Mouse (Mus musculus) liver (tissue): Measurements from ENCODE around the gene Robo1.

Experiments used
- DNase-seq: peaks from one replicate; pipeline ENCODE4 v3.0.0-alpha.2; 2020; ENCODE audit warnings: mixed read lengths

The Robo1 gene

DNA sequence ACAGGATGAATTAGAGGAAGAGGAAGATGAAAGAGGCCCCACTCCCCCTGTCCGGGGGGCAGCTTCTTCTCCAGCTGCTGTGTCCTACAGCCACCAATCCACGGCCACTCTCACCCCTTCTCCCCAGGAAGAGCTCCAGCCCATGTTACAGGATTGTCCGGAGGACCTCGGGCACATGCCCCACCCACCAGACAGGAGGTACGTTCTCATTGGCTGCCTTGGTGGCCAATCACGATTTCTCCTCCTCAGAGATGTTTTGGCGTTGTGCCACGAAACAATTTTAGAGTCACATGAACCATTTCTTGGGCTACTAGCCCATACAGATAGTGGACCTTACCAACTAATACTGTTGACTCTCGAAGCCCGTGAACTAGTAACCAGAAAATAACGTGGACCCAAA is 704.8 kb downstream of the Robo1 start:
- DNase-seq, result no peak

DNA sequence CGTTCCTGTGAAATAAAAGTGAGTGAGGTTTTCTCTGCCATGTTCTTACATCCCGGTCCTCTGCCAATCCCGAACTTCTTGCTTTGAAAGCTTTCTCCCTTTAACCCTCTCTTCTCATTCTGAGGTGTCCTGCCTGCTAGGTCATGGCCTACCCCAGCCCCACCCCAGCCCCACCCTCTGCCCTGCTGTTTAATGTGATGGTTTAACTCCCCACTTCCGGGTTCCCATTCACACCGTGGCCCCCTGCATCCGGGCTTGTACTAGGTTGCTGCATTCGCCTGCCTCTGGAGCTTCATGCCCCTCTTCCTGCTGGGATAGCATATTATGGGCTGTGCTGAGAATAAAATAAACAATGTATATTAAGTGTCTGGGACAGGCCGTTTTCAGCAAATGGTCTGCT is 706.4 kb downstream of the Robo1 start:
- DNase-seq, result no peak

DNA sequence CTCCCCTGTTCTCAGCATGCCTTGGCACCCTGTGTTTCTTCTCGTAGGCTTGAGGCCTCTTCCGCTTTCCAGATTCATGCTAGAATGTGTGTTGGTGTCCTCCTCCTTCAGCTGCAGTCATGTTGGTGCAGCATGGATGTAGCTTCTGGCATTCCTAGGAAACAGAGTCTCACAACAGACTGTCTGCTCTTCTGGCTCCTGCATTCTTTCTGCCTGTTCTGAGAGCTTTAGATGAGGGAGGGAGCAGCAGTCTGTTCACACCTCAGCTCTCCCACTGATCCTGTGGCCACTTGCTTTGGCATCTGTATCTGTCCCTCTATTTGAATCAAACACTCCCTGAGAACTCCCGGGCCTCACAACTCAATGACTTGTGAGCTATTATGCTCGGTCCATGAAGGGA is 707.9 kb downstream of the Robo1 start:
- no peak for DNase-seq

DNA sequence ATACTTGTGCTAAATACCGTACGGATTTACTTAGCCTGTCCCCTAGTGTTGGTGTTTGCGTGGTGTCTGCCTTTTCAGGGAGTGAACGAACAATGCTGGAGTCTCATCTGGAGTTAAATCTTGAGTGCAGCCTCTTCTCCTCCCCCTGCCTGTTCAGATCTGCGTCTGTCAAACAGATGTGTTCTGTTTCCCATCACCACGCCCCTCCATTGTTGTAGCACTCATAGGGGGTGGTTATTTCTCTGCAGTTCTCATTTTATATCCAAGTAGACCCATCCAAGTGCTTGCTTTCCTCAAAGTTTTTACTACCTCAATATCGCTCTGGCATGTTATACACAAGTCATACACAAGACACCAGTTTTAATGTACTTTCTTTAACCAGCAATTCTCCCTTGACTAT is 708.7 kb downstream of the Robo1 start:
- DNase-seq, result no peak

DNA sequence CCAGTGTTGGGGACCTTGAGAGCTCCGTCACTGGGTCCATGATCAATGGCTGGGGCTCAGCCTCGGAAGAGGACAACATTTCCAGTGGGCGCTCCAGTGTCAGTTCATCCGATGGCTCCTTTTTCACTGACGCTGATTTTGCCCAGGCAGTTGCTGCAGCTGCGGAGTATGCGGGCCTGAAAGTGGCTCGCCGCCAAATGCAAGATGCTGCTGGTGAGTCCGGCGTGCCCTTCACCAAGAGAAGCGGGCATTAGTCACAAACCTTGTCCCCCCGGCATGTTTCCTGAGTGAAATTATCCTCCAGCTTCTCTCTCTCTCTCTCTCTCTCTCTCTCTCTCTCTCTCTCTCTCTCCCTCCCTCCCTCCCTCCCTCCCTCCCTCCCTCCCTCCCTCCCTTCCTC is 716.2 kb downstream of the Robo1 start:
- DNase-seq, result no peak

DNA sequence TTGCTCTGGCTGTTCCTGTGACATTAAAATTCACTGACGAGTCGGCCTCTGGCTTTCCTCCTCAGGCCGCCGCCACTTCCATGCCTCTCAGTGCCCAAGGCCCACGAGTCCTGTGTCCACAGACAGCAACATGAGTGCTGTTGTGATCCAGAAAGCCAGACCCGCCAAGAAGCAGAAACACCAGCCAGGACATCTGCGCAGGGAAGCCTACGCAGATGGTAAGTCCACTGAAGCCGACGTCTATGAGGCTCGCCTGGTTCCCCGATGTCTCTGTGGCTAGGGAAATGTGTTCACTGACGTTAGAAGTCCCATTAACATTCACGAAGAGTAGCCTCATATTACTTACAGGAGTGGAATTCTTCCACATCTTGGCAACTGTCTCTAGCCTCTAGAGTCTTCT is 719.6 kb downstream of the Robo1 start:
- DNase-seq, result no peak

DNA sequence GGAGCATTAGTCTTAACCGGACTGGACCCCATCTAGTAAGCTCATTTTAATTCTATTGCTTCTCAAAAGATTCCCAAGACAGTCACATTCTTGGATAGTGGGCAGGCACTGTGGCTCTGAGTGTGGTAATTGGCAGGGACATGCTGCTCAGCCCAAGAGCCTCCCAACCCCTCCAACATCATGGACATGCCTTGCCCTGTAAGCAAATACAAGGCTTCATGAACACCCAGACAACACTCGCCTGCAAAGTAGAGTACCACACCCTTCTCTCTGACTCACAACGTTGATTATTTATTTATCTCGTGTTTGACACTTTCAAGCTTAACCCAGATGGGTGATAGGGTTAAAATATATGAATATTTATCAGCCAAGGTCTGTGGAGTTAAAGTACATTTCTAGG is 722.9 kb downstream of the Robo1 start:
- DNase-seq, result no peak

DNA sequence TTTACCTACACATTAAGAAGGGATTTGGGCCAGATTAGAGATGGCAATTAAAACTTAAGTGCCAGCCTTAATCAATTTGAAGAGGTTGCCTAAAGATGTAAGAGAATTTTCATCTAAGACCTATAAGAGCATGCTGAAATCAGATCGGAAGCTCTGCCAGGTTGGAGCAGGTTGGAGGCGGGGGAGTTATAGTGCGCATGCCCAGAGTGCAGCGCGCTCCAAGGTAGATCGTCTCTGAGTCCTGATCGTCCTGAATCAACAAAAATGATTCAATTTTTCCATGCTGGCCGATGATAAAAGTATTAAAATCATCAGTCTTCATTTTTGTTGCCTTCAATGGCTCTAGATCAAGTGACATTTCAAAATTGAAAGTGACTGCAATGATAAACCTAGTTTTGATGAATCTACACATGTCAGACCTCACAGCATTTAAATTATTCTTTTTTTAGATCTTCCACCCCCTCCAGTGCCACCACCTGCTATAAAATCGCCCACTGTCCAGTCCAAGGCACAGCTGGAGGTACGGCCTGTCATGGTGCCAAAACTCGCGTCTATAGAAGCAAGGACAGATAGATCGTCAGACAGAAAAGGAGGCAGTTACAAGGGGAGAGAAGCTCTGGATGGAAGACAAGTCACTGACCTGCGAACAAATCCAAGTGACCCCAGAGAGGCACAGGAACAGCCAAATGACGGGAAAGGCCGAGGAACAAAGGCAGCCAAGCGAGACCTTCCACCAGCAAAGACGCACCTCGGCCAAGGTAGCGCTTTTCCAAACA is 727.3 kb downstream of the Robo1 start:
- no peak for DNase-seq

DNA sequence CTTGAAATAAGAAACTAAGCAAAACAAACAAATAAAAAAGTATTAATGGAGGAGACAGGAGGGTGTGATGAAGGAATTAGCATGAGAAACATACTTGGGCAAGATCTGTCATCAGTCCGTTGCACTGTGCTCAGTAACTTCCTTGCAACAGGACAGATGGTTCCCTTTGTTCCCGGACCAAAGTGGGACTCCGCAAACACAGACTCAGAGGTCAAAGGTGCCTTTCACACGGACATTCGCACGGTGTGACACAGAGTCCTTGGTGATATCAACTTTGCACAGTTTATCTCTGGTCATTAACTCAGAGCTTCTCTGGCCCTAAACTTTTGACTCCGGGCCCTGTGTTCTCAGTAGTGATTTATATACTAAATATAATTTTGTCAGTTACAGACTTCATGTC is 730.4 kb downstream of the Robo1 start:
- no peak for DNase-seq

DNA sequence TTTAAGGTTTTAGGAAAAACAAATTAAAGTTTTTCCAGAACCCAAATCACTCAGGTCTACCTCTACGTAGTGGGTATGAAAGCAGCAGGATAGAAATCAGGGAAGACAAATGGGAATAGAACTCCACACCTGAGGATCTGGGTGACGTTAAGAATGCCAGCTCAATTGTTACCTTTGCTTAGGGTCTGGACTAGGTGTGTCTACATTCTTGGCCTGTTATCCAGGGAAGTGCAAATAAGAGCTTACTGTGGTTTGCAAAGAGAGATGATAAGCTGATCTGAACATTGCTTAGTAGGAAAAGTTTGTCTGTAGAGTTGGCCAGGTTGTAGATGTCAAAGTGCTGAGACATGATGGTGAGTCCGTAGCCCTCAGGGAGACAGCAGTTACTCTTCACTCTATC is 754.4 kb downstream of the Robo1 start:
- DNase-seq, result no peak

DNA sequence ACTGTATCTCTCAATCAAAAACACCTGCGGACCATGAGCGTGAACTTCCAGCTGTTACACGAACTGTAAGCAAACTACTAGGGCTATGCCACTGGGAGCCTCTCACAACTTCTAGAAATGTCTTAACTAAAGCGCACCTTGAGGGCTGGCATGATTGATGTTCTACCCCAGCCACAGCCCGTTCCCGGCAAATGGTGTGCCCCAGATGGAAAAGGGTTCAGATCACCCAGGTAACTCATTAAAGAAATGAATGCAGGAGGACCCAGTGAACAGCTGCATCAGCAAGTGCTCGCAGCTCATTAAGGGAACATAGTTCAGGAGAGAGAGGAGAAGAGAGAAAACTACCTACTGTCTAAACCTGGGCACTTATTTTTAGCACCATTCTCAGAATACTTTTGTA is 759.7 kb downstream of the Robo1 start:
- DNase-seq, result no peak

DNA sequence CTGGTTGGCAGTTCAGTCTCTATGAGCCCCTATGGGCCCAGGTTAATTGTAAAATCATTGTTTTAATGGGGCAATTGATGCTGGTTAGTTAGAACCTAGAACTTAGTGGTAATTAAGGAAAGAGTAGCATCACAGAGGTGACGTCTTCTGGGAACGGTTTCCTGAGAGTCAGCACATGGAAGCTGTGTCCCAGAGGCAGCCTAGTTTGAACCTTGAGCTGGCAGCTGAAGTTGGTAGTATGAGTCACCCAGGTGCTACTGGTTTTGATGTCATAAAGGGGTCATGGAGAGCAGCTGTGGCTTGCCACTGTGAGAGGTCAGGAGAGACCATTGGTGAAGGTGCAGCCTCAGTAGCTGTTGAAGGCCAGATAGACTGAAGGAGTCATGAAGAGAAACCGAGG is 763.9 kb downstream of the Robo1 start:
- no peak for DNase-seq

DNA sequence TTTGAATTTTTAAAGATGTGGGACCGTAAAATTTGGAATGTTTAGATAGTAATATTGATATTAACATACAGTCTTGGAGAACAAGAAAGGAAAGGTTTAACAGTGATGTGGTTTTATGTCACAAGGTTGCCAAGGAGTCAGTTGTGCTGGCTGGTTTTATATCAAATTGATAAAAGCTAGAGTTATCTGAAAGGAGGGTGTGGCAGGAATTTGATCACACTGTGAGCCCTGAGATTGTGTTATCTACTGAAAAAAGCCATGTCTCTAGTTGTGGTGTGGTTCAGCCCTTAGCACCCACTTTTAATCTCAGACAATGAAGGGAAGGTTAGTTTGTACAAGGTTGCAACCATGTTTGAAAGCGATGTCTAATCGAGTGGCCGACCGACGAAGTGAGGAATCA is 764.8 kb downstream of the Robo1 start:
- no peak for DNase-seq

DNA sequence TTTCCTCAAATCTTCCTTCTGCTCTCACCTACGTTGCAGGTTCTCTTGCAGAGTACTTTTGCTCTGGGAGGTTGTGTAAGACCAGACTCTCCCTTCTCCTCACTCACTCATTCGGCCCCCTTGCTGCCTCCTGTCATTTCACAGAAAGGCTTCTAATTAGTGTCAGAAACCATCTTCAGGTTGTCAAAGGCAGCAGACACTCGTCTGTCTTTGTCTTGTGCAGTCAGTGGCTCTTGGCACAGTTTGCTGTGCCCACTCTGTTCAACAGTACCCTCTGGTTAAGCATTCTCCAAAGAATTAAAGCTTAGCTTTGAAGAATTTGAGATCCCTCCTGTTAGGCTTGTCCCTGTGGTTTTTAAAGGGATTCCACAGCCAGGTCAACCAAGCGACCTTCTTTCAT is 774.3 kb downstream of the Robo1 start:
- no peak for DNase-seq

DNA sequence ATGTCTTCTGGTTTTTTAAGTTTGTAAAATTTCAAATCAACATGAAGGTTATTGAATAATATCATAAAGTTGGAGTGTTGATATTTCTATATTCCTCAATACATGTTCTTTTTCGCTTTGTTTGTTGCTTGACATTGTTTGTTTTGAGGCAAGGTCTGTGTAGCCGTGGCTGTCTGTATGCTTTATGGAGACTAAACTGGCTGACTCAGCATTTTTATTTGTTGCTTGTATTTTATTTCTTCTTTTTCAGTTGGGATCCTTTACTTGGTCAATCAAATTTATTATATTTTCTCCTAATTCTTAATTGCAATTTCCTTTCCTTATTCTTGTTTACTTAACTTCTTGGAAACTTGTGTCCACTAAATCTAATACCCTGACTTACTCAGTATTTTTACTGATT is 775.0 kb downstream of the Robo1 start:
- DNase-seq, result no peak
